Mouse (Mus musculus): ENCODE measurements around the gene Cic.
A peak's percentile ranks its signal among the peaks of the same experiment; 100 is the strongest.

Cic gene

DNA sequence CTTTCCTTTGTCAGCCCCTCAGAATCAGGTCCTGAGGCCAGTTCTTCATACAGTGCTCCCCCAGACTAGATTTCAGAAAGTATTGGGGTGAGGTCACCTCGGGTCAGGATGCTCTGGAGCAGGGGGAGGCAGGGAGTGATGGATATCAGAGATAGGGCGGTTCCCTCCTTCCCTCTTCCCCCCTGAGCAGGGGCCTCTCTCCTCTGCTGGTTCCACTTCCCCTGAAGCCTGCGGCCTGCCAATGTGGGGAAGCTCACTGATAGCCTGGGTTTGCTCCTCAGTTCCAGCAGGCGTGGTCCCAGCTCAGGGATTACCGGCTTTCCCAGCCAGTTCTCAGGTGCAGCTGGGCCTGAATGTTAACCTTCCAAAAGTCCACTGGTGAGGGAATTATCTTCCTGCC is 16.1 kb downstream of the Cic start:
- no peak for DNase-seq

GRCm38 (mm10) chr7:25284171-25284570 is 16.7 kb downstream of the Cic start:
- no peak for DNase-seq

- DNase-seq = no peak
Measured at GRCm38 (mm10) chr7:25284766-25285165, 17.3 kb downstream of the Cic start.

DNA sequence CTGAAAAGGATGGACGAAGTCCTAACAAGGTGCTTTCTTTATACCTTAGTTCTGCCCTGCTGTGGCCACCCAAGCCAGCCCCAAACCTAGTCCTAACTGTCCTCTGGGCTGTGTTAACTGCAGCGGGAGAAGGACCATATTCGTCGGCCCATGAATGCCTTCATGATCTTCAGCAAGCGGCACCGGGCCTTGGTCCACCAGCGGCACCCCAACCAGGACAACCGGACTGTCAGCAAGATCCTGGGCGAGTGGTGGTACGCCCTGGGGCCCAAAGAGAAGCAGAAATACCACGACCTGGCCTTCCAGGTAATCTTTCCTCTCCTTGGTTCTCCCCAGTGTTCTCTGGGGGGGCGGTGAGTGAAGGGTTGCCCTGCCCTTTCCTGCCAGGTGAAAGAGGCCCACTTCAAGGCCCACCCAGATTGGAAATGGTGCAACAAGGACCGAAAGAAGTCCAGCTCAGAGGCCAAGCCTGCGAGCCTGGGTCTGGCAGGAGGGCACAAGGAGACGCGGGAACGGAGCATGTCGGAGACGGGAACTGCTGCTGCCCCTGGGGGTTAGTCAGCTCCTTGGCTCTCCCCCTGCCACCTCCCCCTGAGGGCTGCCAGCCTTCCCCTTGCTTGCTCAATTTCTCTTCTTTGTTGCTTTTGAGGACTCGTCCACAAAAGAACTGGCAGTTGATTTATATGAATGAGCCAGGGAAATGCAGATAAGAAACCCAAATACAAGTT is 18.2 kb downstream of the Cic start:
- DNase-seq = no peak

- no peak for DNase-seq
Measured at GRCm38 (mm10) chr7:25286989-25287388, 19.5 kb downstream of the Cic start.

GRCm38 (mm10) chr7:25288011-25288410 is 20.5 kb downstream of the Cic start:
- no peak for DNase-seq

DNA sequence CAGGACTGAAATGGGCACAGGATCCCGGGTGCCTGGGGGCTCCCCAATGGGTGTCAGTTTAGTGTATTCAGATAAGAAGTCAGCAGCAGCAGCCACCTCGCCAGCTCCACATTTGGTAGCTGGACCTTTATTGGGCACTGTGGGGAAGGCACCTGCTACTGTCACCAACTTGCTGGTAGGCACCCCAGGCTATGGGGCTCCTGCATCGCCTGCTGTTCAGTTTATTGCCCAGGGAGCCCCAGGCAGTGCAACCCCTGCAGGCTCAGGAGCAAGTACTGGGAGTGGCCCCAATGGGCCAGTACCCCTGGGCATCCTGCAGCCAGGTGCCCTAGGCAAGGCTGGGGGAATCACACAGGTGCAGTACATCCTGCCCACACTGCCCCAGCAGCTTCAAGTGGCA is 21.2 kb downstream of the Cic start:
- no peak for DNase-seq

DNA sequence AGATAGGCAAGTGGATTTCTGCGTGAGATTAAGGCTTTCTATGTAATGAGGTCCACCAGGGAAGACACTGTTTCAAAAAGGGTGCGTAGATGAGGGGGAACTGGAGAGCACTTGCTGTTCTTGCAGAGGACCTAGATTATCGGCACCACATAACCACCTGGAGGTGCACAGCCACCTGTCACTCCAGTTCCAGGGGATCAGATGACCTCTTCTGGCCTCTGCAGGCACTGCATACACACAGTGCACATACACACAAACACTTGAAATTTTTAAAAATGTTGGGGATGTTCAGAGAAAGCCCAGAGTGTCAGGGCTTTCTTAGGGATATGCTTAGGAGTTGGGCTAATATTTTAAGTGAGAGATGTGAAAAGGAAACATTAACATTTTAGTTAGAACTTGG is 22.4 kb downstream of the Cic start:
- DNase-seq = no peak

DNA sequence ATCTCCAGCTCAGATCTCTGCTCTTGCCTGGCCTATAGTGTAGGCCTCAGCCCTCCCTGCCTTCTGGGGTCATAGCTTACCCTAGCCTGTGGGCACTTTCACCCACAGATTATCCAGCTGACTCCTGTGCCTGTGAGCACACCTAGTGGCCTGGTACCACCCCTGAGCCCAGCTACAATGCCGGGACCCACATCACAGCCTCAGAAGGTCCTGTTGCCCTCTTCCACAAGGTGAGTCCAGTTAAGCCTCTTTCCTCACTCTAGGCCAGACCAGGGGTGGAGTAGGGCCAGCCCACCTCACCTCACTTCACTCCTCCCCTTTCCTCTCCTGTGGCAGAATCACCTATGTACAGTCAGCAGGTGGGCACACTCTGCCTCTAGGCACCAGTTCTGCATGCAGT is 23.0 kb downstream of the Cic start:
- DNase-seq = no peak

DNA sequence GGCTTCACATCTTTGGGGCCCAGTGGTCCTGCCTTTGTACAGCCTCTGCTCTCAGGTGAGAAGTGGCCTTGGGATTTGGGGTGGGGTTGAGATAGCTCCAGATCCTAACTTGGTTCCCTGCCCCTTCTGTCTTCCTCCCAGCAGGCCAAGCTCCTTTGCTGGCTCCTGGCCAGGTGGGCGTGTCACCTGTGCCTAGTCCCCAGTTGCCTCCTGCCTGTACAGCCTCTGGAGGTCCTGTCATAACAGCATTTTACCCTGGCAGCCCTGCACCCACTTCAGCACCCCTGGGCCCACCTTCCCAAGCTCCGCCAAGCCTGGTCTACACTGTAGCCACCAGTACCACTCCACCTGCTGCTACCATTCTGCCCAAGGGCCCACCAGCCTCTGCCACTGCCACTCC is 23.4 kb downstream of the Cic start:
- DNase-seq = peak; percentile 50 to 65

GRCm38 (mm10) chr7:25292107-25292506 is 24.6 kb downstream of the Cic start:
- DNase-seq = no peak

DNA sequence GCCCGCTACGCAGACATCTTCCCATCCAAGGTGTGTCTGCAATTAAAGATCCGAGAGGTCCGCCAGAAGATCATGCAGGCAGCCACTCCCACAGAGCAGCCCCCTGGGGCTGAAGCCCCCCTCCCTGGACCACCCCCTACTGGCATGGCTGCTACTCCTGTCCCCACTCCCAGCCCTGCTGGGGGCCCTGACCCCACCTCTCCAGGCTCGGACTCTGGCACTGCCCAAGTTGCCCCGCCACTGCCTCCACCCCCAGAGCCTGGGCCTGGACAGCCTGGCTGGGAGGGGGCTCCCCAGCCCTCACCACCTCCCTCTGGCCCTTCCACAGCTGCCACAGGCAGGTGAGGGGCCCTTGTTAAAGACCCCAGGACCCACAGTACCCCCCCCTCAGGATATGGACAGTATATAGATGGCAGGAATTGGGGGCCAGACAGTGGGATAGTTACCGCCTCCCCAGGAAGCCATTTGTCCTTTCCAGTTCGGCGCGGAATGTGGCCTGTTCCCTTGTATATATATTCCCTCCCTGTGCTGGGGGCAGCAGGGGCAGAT is 25.8 kb downstream of the Cic start:
- DNase-seq = no peak

DNA sequence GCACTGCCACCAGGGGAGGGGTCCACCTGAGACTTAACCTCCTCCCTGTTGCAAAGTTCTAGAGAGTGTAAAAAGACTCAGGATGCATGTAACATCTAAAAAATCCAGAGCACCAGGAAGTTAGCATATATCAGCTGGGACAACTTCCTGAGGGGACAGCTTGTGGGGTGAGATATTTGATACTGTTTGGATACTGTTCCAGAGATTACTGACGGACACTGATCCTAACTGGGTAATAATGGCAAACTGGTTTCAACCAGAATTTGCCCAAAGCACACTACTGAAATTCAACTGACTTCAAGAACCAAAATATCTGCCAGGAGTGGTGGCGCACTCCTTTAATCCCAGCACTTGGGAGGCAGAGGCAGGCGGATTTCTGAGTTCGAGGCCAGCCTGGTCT is 27.0 kb downstream of the Cic start:
- DNase-seq = no peak

GRCm38 (mm10) chr7:25294960-25295722 is 27.6 kb downstream of the Cic start:
- no peak for DNase-seq

- DNase-seq = no peak
Measured at GRCm38 (mm10) chr7:25296945-25297453, 29.5 kb downstream of the Cic start.

GRCm38 (mm10) chr7:25297454-25298325 is 30.2 kb downstream of the Cic start, which contains the start of gene Pafah1b3:
Gene Pafah1b3, minus strand, starts transcription at chr7:25297986.
- DNase-seq = peak; percentile 89 to 91

DNA sequence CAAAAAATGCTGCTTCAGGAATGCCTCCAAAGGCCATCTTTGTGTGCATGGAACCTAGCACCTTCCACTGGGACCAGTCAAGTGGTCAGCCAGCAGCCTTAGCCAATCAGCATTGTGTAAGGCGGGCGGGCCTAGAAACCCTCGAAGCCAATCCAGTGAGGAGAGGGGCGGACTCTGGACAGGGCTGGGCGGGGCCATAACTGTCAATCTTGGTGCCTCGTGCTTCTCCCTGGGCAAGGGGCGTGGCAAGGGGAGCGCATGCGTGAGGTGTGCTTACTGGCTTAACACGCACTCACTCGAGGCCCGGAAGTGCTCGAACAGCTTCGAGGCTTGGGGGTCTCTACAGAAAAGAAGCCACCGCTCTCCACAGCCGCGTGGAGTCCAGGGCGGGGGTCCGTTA is 33.6 kb downstream of the Cic start, which contains the start of gene Prr19:
Gene Prr19, plus strand, starts transcription at position 349 of the 400 bp plus-strand sequence.
- no peak for DNase-seq

DNA sequence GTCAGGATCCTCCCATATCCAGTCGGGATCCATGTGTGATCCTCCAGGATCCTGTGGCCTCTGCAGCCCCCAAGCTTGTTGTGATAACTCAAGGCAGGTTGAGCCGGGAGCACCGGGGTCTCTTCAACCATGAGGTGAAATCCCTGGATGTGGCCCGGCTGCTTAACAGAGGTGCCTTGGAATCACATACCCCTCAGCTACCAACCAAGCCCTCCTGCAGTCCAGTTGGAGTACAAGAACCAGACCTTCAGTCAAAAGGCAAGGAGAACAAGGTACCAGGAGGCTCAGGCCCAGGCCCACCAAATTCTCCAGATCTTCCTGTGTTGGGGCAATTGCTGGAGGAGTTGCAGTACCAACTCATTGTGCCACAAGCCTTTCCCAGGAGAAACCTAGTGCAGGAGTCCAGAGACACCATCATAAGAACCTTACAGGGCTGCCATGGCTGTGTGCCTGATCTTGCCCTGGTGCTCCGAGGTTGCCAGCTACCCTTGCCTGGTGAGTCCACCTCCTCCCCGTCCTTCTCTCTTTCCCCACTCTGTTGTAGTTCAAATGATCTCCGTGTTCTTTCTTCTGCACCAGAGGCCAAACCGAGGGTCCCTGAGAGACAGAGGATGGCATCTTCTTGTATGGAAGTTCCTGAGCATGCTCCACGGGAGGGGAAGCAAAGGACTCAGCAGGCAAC is 35.6 kb downstream of the Cic start:
- no peak for DNase-seq

- DNase-seq = no peak
Measured at GRCm38 (mm10) chr7:25303685-25304006, 36.1 kb downstream of the Cic start.

- DNase-seq = no peak
Measured at GRCm38 (mm10) chr7:25305481-25305880, 38.0 kb downstream of the Cic start.

- peak; percentile 70 to 80 for DNase-seq
Measured at GRCm38 (mm10) chr7:25305956-25306613, 38.6 kb downstream of the Cic start, which contains the start of gene Tmem145. Gene Tmem145, plus strand, starts transcription at chr7:25306106.

DNA sequence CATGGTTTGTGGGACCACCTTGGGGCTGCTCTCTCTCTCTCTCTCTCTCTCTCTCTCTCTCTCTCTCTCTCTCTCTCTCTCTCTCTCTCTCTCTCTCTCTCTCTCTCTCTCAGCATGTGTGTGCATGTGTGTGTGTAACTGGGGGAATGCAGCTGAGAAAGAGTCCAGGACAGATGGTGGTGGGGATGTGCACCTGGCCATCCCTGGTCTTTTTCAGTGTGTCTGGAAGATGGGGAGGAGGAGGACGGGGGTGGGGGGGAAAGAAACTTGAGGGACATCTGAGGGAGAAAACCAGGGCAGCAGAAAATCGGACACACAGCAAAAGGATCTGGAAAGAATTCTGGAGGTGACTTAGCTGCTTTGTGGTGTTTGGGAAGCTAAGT is 39.1 kb downstream of the Cic start:
- no peak for DNase-seq
